Mouse (Mus musculus) midbrain, embryonic 11.5 days (tissue): ENCODE data around the gene Lrrc4c. TPM values are rescaled to one million over a fixed set of nuclear protein-coding genes. Genes with fewer than 3 reads are reported as not detected.

Source experiments
- ATAC-seq: fragments of 200-750 bp; cut with Nextera tagmentation; 2 replicates; pipeline ENCODE4 v1.8.0; 2017; ENCODE audit warnings: moderate TSS enrichment, moderate library complexity; ENCODE audit not compliant: low FRiP score
- DNase-seq: peaks from one replicate; pipeline ENCODE4 v3.0.0; 2015; ENCODE audit warnings: low spot score; ENCODE audit errors: missing footprints
- H3K27ac ChIP-seq: fragments of 300-500 bp; sonication (generic); 2 replicates; pipeline ENCODE4 v1.5.1; 2014; ENCODE audit warnings: low read depth, low read length
- H3K27me3 ChIP-seq: fragments of 300-500 bp; sonication (generic); 2 replicates; pipeline ENCODE4 v1.6.1; 2014; ENCODE audit warnings: mild to moderate bottlenecking, low read length, moderate library complexity, mixed read lengths; ENCODE audit not compliant: control insufficient read depth, insufficient read depth
- H3K36me3 ChIP-seq: fragments of 300-500 bp; sonication (generic); 2 replicates; pipeline ENCODE4 v1.6.1; 2014; ENCODE audit warnings: mild to moderate bottlenecking, low read length, moderate library complexity, mixed read lengths; ENCODE audit not compliant: control insufficient read depth, insufficient read depth
- H3K4me1 ChIP-seq: fragments of 300-500 bp; sonication (generic); 2 replicates; pipeline ENCODE4 v1.6.1; 2014; ENCODE audit warnings: low read length; ENCODE audit not compliant: control insufficient read depth, insufficient read depth
- H3K4me2 ChIP-seq: fragments of 300-500 bp; sonication (generic); 2 replicates; pipeline ENCODE4 v1.6.1; 2014; ENCODE audit warnings: mild to moderate bottlenecking, moderate library complexity
- H3K4me3 ChIP-seq: fragments of 300-500 bp; sonication (generic); 2 replicates; pipeline ENCODE4 v1.5.1; 2014; ENCODE audit warnings: low read depth, low read length
- H3K9ac ChIP-seq: fragments of 300-500 bp; sonication (generic); 2 replicates; pipeline ENCODE4 v1.6.1; 2014; ENCODE audit warnings: low read length
- H3K9me3 ChIP-seq: fragments of 300-500 bp; sonication (generic); 2 replicates; pipeline ENCODE4 v1.6.1; 2016; ENCODE audit warnings: low read length; ENCODE audit not compliant: control insufficient read depth
- WGBS: fragments of 180-500 bp; shearing (Covaris S2); extraction: QIAGEN DNeasy Blood & Tissue Kit; methylation state at CpG from one replicate; pipeline ENCODE4 v1.1.7; 2014; 5-methylcytosine and 5-hydroxymethylcytosine counted together
- polyA plus RNA-seq: library from polyadenylated mRNA; unstranded; fragments of >200 nt; fragmentation: Nextera tagmentation; extraction: Ambion mirVana; gene quantifications from 2 replicates; pipeline ENCODE4 v1.2.1, GENCODE M21; 2014

Gene Lrrc4c
- polyA plus RNA-seq, 1 experiment from 2014 or later: 3.8 TPM

GRCm38 (mm10) chr2:96585665-96586064, 267.7 kb downstream of the Lrrc4c start:
- no peak overlapping the region for H3K4me2 ChIP-seq
- 7% methylated on average over 4 of the region's 4 CpGs for WGBS
- no peaks in the 10 kb centered on the region for H3K36me3 ChIP-seq
- ATAC-seq (peak; percentile 86), DNase-seq (peak; percentile 94)
- no peaks in the 10 kb centered on the region for H3K9me3 ChIP-seq
- H3K27ac ChIP-seq: no peak overlapping the region
- H3K4me1 ChIP-seq: no peaks in the 10 kb centered on the region
- H3K27me3 ChIP-seq: no peaks in the 10 kb centered on the region
- no peak overlapping the region for H3K4me3 ChIP-seq
- no peak overlapping the region for H3K9ac ChIP-seq

GRCm38 (mm10) chr2:96604801-96605200, 286.8 kb downstream of the Lrrc4c start:
- Histone ChIP-seq H3K9me3 (no peaks in the 10 kb centered on the region), H3K27ac (no peak overlapping the region), H3K4me1 (no peaks in the 10 kb centered on the region), H3K9ac (no peak overlapping the region), H3K4me3 (no peak overlapping the region), H3K36me3 (no peaks in the 10 kb centered on the region), H3K27me3 (no peaks in the 10 kb centered on the region), H3K4me2 (no peak overlapping the region)
- no peak for DNase-seq
- 93% methylated on average over 3 of the region's 3 CpGs for WGBS
- no peak for ATAC-seq

- no peak for ATAC-seq
- 80% methylated on average over 1 of the region's 1 CpGs for WGBS
- no peaks in the 10 kb centered on the region for H3K4me1 ChIP-seq
- H3K27ac ChIP-seq: no peak overlapping the region
- H3K9ac ChIP-seq: no peak overlapping the region
- DNase-seq: no peak
- no peaks in the 10 kb centered on the region for H3K27me3 ChIP-seq
- H3K4me3 ChIP-seq: no peak overlapping the region
- no peaks in the 10 kb centered on the region for H3K36me3 ChIP-seq
- no peak overlapping the region for H3K4me2 ChIP-seq
- no peaks in the 10 kb centered on the region for H3K9me3 ChIP-seq
Observed at GRCm38 (mm10) chr2:96614121-96614520, 296.2 kb downstream of the Lrrc4c start.

GRCm38 (mm10) chr2:96618691-96619205, 300.8 kb downstream of the Lrrc4c start:
- H3K27ac ChIP-seq: no peak overlapping the region
- ATAC-seq (no peak), DNase-seq (no peak)
- no peaks in the 10 kb centered on the region for H3K27me3 ChIP-seq
- H3K4me3 ChIP-seq: no peak overlapping the region
- H3K9me3 ChIP-seq: no peaks in the 10 kb centered on the region
- H3K4me2 ChIP-seq: no peak overlapping the region
- no peaks in the 10 kb centered on the region for H3K4me1 ChIP-seq
- H3K9ac ChIP-seq: no peak overlapping the region
- WGBS: 70% methylated on average over 6 of the region's 6 CpGs
- no peaks in the 10 kb centered on the region for H3K36me3 ChIP-seq

GRCm38 (mm10) chr2:96667113-96667512, 349.1 kb downstream of the Lrrc4c start:
- H3K9ac ChIP-seq: no peak overlapping the region
- H3K27me3 ChIP-seq: no peaks in the 10 kb centered on the region
- 68% methylated on average over 4 of the region's 4 CpGs for WGBS
- DNase-seq (no peak), ATAC-seq (no peak)
- no peak overlapping the region for H3K4me2 ChIP-seq
- no peaks in the 10 kb centered on the region for H3K9me3 ChIP-seq
- no peak overlapping the region for H3K4me3 ChIP-seq
- no peaks in the 10 kb centered on the region for H3K36me3 ChIP-seq
- no peaks in the 10 kb centered on the region for H3K4me1 ChIP-seq
- no peak overlapping the region for H3K27ac ChIP-seq

GRCm38 (mm10) chr2:96681806-96682205, 363.8 kb downstream of the Lrrc4c start:
- Histone ChIP-seq H3K36me3 (no peaks in the 10 kb centered on the region), H3K9ac (no peak overlapping the region), H3K4me3 (no peak overlapping the region), H3K4me2 (no peak overlapping the region), H3K4me1 (no peaks in the 10 kb centered on the region), H3K9me3 (no peaks in the 10 kb centered on the region), H3K27ac (no peak overlapping the region), H3K27me3 (no peaks in the 10 kb centered on the region)
- ATAC-seq (no peak), DNase-seq (no peak)
- 87% methylated on average over 4 of the region's 4 CpGs for WGBS

- Histone ChIP-seq H3K27me3 (no peaks in the 10 kb centered on the region), H3K4me1 (no peaks in the 10 kb centered on the region), H3K9ac (no peak overlapping the region), H3K27ac (no peak overlapping the region), H3K4me2 (no peak overlapping the region), H3K4me3 (no peak overlapping the region), H3K9me3 (no peaks in the 10 kb centered on the region), H3K36me3 (no peaks in the 10 kb centered on the region)
- DNase-seq (no peak), ATAC-seq (no peak)
- 76% methylated on average over 1 of the region's 1 CpGs for WGBS
Observed at GRCm38 (mm10) chr2:96685328-96685727, 367.4 kb downstream of the Lrrc4c start.

- Histone ChIP-seq H3K4me3 (no peak overlapping the region), H3K4me1 (no peaks in the 10 kb centered on the region), H3K27ac (no peak overlapping the region), H3K9me3 (no peaks in the 10 kb centered on the region), H3K4me2 (no peak overlapping the region), H3K9ac (no peak overlapping the region), H3K36me3 (no peaks in the 10 kb centered on the region), H3K27me3 (no peaks in the 10 kb centered on the region)
- ATAC-seq (no peak), DNase-seq (no peak)
- WGBS: 22% methylated on average over 3 of the region's 3 CpGs
Observed at GRCm38 (mm10) chr2:96705004-96705403, 387.0 kb downstream of the Lrrc4c start.

GRCm38 (mm10) chr2:96707772-96708350, 389.9 kb downstream of the Lrrc4c start:
- 72% methylated on average over 4 of the region's 4 CpGs for WGBS
- ATAC-seq (peak; percentile 68; the same call in 1 of the 2 replicates), DNase-seq (no peak)

More at GRCm38 (mm10) chr2:96707772-96708350, 389.9 kb downstream of the Lrrc4c start:
- Histone ChIP-seq H3K4me1 (no peaks in the 10 kb centered on the region), H3K4me2 (no peak overlapping the region), H3K36me3 (no peaks in the 10 kb centered on the region), H3K27me3 (no peaks in the 10 kb centered on the region), H3K9me3 (no peaks in the 10 kb centered on the region), H3K9ac (no peak overlapping the region), H3K4me3 (no peak overlapping the region), H3K27ac (no peak overlapping the region)
